Mouse (Mus musculus) kidney, embryonic 15.5 days (tissue): ENCODE measurements around the gene Ttll1. TPM values are rescaled to one million over a fixed set of nuclear protein-coding genes. Genes with fewer than 3 reads are reported as not detected.

Experiments
- ATAC-seq: fragments of 200-750 bp; cut with Nextera tagmentation; replicated peaks from 2 replicates; pipeline ENCODE4 v1.8.0; 2017; ENCODE audit warnings: moderate TSS enrichment; ENCODE audit not compliant: low FRiP score
- H3K27ac ChIP-seq: fragments of 300-500 bp; sonication (generic); 2 replicates; pipeline ENCODE4 v1.5.1; 2015; ENCODE audit warnings: mild to moderate bottlenecking, inconsistent platforms
- H3K27me3 ChIP-seq: fragments of 300-500 bp; sonication (generic); 2 replicates; pipeline ENCODE4 v1.6.1; 2015; ENCODE audit warnings: inconsistent platforms
- H3K36me3 ChIP-seq: fragments of 300-500 bp; sonication (generic); 2 replicates; pipeline ENCODE4 v1.6.1; 2015; ENCODE audit warnings: inconsistent platforms
- H3K4me1 ChIP-seq: fragments of 300-500 bp; sonication (generic); 2 replicates; pipeline ENCODE4 v1.6.1; 2015; ENCODE audit warnings: inconsistent platforms
- H3K4me2 ChIP-seq: fragments of 300-500 bp; sonication (generic); 2 replicates; pipeline ENCODE4 v1.6.1; 2015; ENCODE audit warnings: moderate library complexity, mild to moderate bottlenecking, inconsistent platforms
- H3K4me3 ChIP-seq: fragments of 300-500 bp; sonication (generic); replicated peaks from 2 replicates; pipeline ENCODE4 v1.5.1; 2015; ENCODE audit warnings: mild to moderate bottlenecking, inconsistent platforms
- H3K9ac ChIP-seq: fragments of 300-500 bp; sonication (generic); 2 replicates; pipeline ENCODE4 v1.6.1; 2015; ENCODE audit warnings: mild to moderate bottlenecking, inconsistent platforms
- H3K9me3 ChIP-seq: fragments of 300-500 bp; sonication (generic); replicated peaks from 2 replicates; pipeline ENCODE4 v1.6.1; 2016; ENCODE audit warnings: inconsistent platforms
- WGBS: fragments of 180-500 bp; shearing (Covaris S2); methylation state at CpG from one replicate; pipeline ENCODE4 v1.1.7; 2015; ENCODE audit warnings: mixed read lengths; 5-methylcytosine and 5-hydroxymethylcytosine counted together
- polyA plus RNA-seq: library from polyadenylated mRNA; unstranded; fragments of >200 nt; fragmentation: Nextera tagmentation; extraction: Ambion mirVana; gene quantifications from 2 replicates; pipeline ENCODE4 v1.2.1, GENCODE M21; 2015

Ttll1 gene
- polyA plus RNA-seq, 1 experiment from 2014 or later = 28.7 TPM

DNA sequence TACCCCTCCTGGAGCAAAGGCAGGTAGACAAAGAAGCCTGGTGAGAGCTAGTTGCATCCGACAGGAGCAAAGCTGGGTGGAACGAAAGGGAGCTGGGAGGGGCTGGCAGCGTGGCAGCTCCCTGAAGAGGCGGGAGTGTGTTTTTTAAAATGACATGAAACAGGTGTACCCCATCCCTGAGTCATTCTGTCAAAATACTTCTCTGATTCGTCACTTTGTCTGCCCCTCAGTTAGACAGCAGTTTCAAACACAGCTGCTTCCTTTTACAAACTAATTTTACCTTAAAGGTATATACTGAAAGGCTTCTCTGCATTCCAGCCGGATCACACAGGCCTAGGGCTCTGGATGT is 16.1 kb downstream of the Ttll1 start:
- no peak for ATAC-seq
- Histone ChIP-seq H3K4me3 (no peak overlapping the region), H3K9ac (no peak overlapping the region), H3K27ac (no peak overlapping the region), H3K27me3 (no peaks in the 10 kb centered on the region), H3K36me3 (peaks cover 75% of the 10 kb centered on the region), H3K4me1 (no peaks in the 10 kb centered on the region; the same call in 1 of the 2 replicates), H3K4me2 (no peak overlapping the region), H3K9me3 (no peaks in the 10 kb centered on the region)
- WGBS = 63% methylated on average over 6 of the region's 6 CpGs

- no peaks in the 10 kb centered on the region for H3K9me3 ChIP-seq
- WGBS = 66% methylated on average over 7 of the region's 7 CpGs
- H3K27ac ChIP-seq = no peak overlapping the region
- H3K4me1 ChIP-seq = no peaks in the 10 kb centered on the region; the same call in 1 of the 2 replicates
- peaks cover 72% of the 10 kb centered on the region for H3K36me3 ChIP-seq
- no peak for ATAC-seq
- H3K4me3 ChIP-seq = no peak overlapping the region
- no peak overlapping the region for H3K9ac ChIP-seq
- no peak overlapping the region for H3K4me2 ChIP-seq
- H3K27me3 ChIP-seq = no peaks in the 10 kb centered on the region
Observed at GRCm38 (mm10) chr15:83493856-83494571, 16.7 kb downstream of the Ttll1 start.

- no peak for ATAC-seq
Observed at GRCm38 (mm10) chr15:83491891-83492290, 18.8 kb downstream of the Ttll1 start.

DNA sequence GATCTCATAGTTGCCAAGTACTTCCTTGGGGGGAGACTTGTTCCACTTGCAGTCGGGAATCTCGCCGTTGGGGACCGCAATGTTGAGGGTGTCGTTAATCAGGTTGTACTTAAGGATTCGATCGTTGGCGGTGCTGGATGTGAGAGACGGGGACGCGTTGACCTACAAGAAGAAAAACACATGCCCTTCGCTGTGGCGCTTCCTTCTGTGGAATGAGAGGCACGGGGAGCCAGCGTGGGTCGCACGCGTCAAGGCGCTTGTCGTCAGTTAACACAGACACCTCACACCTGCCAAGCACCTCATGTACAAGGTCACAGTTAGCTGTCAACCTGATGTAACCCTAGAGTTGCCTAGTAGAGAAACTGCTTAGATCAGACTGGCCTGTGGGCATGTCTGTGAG is 21.2 kb downstream of the Ttll1 start:
- no peaks in the 10 kb centered on the region for H3K9me3 ChIP-seq
- no peak overlapping the region for H3K4me2 ChIP-seq
- no peaks in the 10 kb centered on the region; the same call in 1 of the 2 replicates for H3K4me1 ChIP-seq
- no peak overlapping the region for H3K27ac ChIP-seq
- H3K9ac ChIP-seq = no peak overlapping the region
- WGBS = 89% methylated on average over 20 of the region's 20 CpGs
- peaks cover 48% of the 10 kb centered on the region for H3K36me3 ChIP-seq
- no peak overlapping the region for H3K4me3 ChIP-seq
- no peaks in the 10 kb centered on the region for H3K27me3 ChIP-seq
- no peak for ATAC-seq

More at GRCm38 (mm10) chr15:83491891-83492290, 18.8 kb downstream of the Ttll1 start:
- Histone ChIP-seq H3K9ac (no peak overlapping the region), H3K27ac (no peak overlapping the region), H3K4me2 (no peak overlapping the region), H3K36me3 (peaks cover 60% of the 10 kb centered on the region), H3K4me1 (no peaks in the 10 kb centered on the region; the same call in 1 of the 2 replicates), H3K27me3 (no peaks in the 10 kb centered on the region), H3K4me3 (no peak overlapping the region), H3K9me3 (no peaks in the 10 kb centered on the region)
- 82% methylated on average over 5 of the region's 5 CpGs for WGBS

GRCm38 (mm10) chr15:83487477-83488115 is 23.1 kb downstream of the Ttll1 start:
- Histone ChIP-seq H3K9me3 (no peaks in the 10 kb centered on the region), H3K4me2 (no peak overlapping the region), H3K4me3 (no peak overlapping the region), H3K4me1 (no peaks in the 10 kb centered on the region), H3K9ac (no peak overlapping the region), H3K27me3 (no peaks in the 10 kb centered on the region), H3K27ac (no peak overlapping the region), H3K36me3 (peaks cover 35% of the 10 kb centered on the region)
- 78% methylated on average over 9 of the region's 9 CpGs for WGBS
- ATAC-seq = no peak

DNA sequence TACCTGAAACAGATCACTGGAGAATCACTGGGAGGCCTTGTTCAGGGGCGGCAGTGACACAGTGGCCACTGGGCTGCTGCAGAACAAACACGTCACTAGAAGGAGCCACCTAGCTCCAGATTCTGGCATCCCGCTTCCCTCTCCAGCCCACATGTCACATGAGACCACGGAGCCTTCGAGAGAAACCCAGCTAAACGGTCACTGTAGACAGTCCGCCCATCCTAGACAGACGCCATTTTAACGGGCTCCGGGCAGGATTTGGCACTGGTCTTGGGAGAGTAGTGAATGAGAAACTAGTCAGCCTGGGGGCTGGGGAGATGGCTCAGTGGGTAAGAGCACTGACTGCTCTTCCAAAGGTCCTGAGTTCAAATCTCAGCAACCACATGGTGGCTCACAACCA is 26.4 kb downstream of the Ttll1 start:
- H3K27me3 ChIP-seq = no peaks in the 10 kb centered on the region
- no peak overlapping the region for H3K9ac ChIP-seq
- no peaks in the 10 kb centered on the region for H3K9me3 ChIP-seq
- H3K4me3 ChIP-seq = no peak overlapping the region
- 87% methylated on average over 10 of the region's 10 CpGs for WGBS
- H3K4me1 ChIP-seq = no peaks in the 10 kb centered on the region
- peaks cover 14% of the 10 kb centered on the region for H3K36me3 ChIP-seq
- no peak for ATAC-seq
- H3K4me2 ChIP-seq = no peak overlapping the region
- no peak overlapping the region for H3K27ac ChIP-seq

DNA sequence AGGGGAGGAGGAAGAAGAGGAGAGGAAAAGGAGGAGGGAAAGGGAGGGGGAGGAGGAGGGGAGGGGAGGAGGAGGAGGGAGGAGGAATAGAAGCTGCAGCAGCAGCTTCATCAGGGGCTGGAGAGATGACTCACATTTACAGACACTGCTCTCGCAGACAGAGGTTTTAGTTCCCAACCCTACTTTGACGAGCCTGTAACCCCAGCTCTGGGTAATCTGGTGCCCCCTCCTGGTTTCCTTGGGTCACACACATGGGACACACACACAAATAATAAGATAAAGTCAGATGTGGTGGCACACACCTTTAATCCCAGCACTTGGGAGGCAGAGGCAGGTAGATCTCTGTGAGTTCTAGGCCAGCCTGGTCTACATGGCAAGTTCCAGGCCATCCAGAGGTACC is 27.2 kb downstream of the Ttll1 start:
- WGBS = 49% methylated on average over 2 of the region's 2 CpGs
- H3K27me3 ChIP-seq = no peaks in the 10 kb centered on the region

GRCm38 (mm10) chr15:83482645-83483224 is 28.0 kb downstream of the Ttll1 start:
- no peak overlapping the region for H3K4me2 ChIP-seq
- no peak overlapping the region for H3K27ac ChIP-seq
- no peak overlapping the region for H3K9ac ChIP-seq
- peaks cover 14% of the 10 kb centered on the region for H3K36me3 ChIP-seq
- H3K4me3 ChIP-seq = no peak overlapping the region
- H3K27me3 ChIP-seq = no peaks in the 10 kb centered on the region
- 84% methylated on average over 8 of the region's 8 CpGs for WGBS
- H3K9me3 ChIP-seq = no peaks in the 10 kb centered on the region
- ATAC-seq = no peak
- H3K4me1 ChIP-seq = 0 out of 2 replicates have a peak, but pooled peaks cover 6% of the 10 kb centered on the region

More for the DNA sequence above, 27.2 kb downstream of the Ttll1 start:
- no peak overlapping the region for H3K4me3 ChIP-seq
- H3K9ac ChIP-seq = no peak overlapping the region
- no peak for ATAC-seq
- peaks cover 14% of the 10 kb centered on the region for H3K36me3 ChIP-seq
- H3K9me3 ChIP-seq = no peaks in the 10 kb centered on the region
- no peak overlapping the region for H3K27ac ChIP-seq
- H3K4me2 ChIP-seq = no peak overlapping the region
- 0 out of 2 replicates have a peak, but pooled peaks cover 6% of the 10 kb centered on the region for H3K4me1 ChIP-seq

- no peak for ATAC-seq
- Histone ChIP-seq H3K9me3 (no peaks in the 10 kb centered on the region), H3K4me2 (no peak overlapping the region), H3K4me1 (0 out of 2 replicates have a peak, but pooled peaks cover 6% of the 10 kb centered on the region), H3K4me3 (no peak overlapping the region), H3K27ac (no peak overlapping the region), H3K9ac (no peak overlapping the region), H3K27me3 (no peaks in the 10 kb centered on the region), H3K36me3 (peaks cover 2% of the 10 kb centered on the region)
- WGBS = 64% methylated on average over 10 of the region's 10 CpGs
Observed at GRCm38 (mm10) chr15:83481236-83481780, 29.4 kb downstream of the Ttll1 start.

- WGBS = 89% methylated on average over 4 of the region's 4 CpGs
- no peak for ATAC-seq
- H3K4me2 ChIP-seq = no peak overlapping the region
- H3K4me1 ChIP-seq = peaks cover 8% of the 10 kb centered on the region; the same call in 1 of the 2 replicates
- H3K27ac ChIP-seq = no peak overlapping the region
- H3K27me3 ChIP-seq = no peaks in the 10 kb centered on the region
- no peak overlapping the region for H3K9ac ChIP-seq
- H3K36me3 ChIP-seq = no peaks in the 10 kb centered on the region
- H3K9me3 ChIP-seq = no peaks in the 10 kb centered on the region
- no peak overlapping the region for H3K4me3 ChIP-seq
Observed at GRCm38 (mm10) chr15:83479818-83480217, 30.9 kb downstream of the Ttll1 start.

GRCm38 (mm10) chr15:83478096-83478495 is 32.6 kb downstream of the Ttll1 start:
- no peak overlapping the region for H3K9ac ChIP-seq
- no peaks in the 10 kb centered on the region for H3K36me3 ChIP-seq
- peaks cover 22% of the 10 kb centered on the region for H3K4me1 ChIP-seq
- H3K9me3 ChIP-seq = no peaks in the 10 kb centered on the region
- H3K27me3 ChIP-seq = no peaks in the 10 kb centered on the region
- no peak overlapping the region for H3K4me3 ChIP-seq
- no peak overlapping the region for H3K4me2 ChIP-seq
- no peak overlapping the region for H3K27ac ChIP-seq
- WGBS = 60% methylated on average over 3 of the region's 3 CpGs
- no peak for ATAC-seq
